Mouse (Mus musculus) lung, embryonic 15.5 days (tissue): ENCODE data around the gene Zbtb7a. TPM values are rescaled to one million over a fixed set of nuclear protein-coding genes. Genes with fewer than 3 reads are reported as not detected.

Experiments used
- ATAC-seq: fragments of 200-750 bp; cut with Nextera tagmentation; 2 replicates; pipeline ENCODE4 v1.8.0; 2017; ENCODE audit warnings: moderate number of reproducible peaks, borderline replicate concordance; ENCODE audit not compliant: low FRiP score, low TSS enrichment; ENCODE audit errors: extremely low read depth
- H3K27ac ChIP-seq: fragments of 300-500 bp; sonication (generic); 2 replicates; pipeline ENCODE4 v1.5.1; 2015; ENCODE audit warnings: moderate library complexity, mild to moderate bottlenecking, inconsistent platforms
- H3K27me3 ChIP-seq: fragments of 300-500 bp; sonication (generic); 2 replicates; pipeline ENCODE4 v1.6.1; 2015; ENCODE audit warnings: inconsistent platforms
- H3K36me3 ChIP-seq: fragments of 300-500 bp; sonication (generic); 2 replicates; pipeline ENCODE4 v1.6.1; 2015; ENCODE audit warnings: inconsistent platforms
- H3K4me1 ChIP-seq: fragments of 300-500 bp; sonication (generic); 2 replicates; pipeline ENCODE4 v1.6.1; 2015; ENCODE audit warnings: inconsistent platforms
- H3K4me2 ChIP-seq: fragments of 300-500 bp; sonication (generic); 2 replicates; pipeline ENCODE4 v1.6.1; 2015; ENCODE audit warnings: inconsistent platforms, mild to moderate bottlenecking, moderate library complexity
- H3K4me3 ChIP-seq: fragments of 300-500 bp; sonication (generic); 2 replicates; pipeline ENCODE4 v1.5.1; 2015; ENCODE audit warnings: mild to moderate bottlenecking, inconsistent platforms
- H3K9ac ChIP-seq: fragments of 300-500 bp; sonication (generic); 2 replicates; pipeline ENCODE4 v1.6.1; 2015; ENCODE audit warnings: inconsistent platforms
- H3K9me3 ChIP-seq: fragments of 300-500 bp; sonication (generic); 2 replicates; pipeline ENCODE4 v1.6.1; 2016; ENCODE audit warnings: inconsistent platforms
- WGBS: fragments of 180-500 bp; shearing (Covaris S2); methylation state at CpG from one replicate; pipeline ENCODE4 v1.1.7; 2015; 5-methylcytosine and 5-hydroxymethylcytosine counted together
- polyA plus RNA-seq: library from polyadenylated mRNA; unstranded; fragments of >200 nt; fragmentation: Nextera tagmentation; extraction: Ambion mirVana; gene quantifications from 2 replicates; pipeline ENCODE4 v1.2.1, GENCODE M21; 2015

Gene Zbtb7a
- polyA plus RNA-seq, 1 experiment from 2014 or later, result 36.9 TPM

DNA sequence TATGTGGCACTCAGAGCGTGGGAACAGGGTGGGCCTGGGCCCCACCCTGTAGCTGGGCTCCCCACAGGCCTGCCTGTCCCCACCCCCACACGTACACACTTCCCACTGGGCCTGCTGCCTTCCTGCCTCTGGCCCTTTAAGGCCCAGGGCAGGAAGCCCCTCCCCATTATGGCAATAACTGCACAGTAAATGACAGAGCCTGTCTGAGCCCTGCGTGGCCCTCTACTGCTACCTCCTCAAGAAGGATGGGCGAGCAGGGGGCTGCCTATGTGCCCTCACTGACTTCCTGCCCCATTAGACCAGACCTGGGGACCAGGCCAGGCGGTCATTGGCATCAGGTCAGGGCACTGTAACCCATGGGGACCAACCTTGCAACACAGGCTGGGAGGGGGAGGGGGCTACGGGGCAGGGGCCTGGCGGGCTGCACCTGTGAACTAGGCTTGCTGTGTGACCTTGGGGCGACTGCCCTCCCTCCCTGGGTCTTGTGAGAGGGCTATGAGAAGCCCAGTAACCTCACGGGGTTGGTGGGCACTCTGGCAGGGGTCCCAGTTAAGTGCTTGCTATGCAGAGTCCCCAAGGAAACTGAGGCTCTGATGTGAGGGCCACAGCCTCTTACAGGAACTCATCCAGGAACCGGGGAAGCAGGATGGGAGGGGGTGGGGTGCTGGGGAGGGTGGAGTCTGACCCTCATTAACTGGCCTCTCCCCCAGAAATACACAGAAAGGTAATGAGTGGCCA lies 5.9 kb downstream of the Zbtb7a start:
- 41% methylated on average over 10 of the region's 10 CpGs for WGBS

DNA sequence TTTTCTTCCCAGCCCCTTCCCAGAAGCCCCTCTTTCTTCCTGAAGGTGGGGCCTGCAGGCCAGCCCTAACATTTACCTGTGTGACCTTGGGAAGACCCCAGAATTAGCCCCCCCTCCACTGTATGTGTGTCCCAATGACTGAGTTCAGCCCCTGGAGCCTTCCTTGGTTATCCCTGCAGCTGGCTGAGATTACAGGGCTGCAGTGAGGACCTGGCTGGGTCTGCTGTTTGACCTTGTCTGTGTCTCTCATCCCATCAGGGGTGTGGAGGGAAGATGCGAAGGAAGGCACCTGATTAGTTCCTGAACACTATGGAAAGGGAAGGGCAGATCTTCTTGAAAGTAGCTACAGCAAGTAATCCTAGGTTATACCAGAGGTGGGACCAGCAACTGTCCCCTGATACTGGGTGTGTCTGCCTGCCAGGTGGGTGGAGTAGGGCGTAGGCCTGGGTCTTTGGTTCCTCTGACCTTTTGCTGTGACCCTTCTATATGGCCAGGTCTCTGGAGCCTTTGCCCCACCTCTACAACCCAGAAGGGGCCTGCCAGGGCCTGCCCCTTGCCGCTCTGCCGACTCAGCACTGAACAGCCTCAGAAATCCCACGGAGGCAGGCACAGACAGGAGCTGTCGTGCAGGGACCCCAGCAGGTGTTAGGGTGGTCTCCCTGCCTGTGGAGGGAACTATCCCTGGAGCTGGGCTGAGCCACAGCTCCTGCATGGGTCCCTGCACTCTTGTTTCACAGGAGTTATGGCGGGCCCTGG lies 6.6 kb downstream of the Zbtb7a start:
- 0 out of 2 replicates have a peak overlapping the region, but pooled peaks have one; percentile 4 for H3K4me3 ChIP-seq
- WGBS, result 79% methylated on average over 7 of the region's 7 CpGs

More for the DNA sequence above, 5.9 kb downstream of the Zbtb7a start:
- Histone ChIP-seq H3K27me3 (no peaks in the 10 kb centered on the region), H3K9ac (peak overlapping the region; percentile 91), H3K36me3 (peaks cover 27% of the 10 kb centered on the region), H3K4me3 (peak overlapping the region; percentile 81), H3K27ac (peak overlapping the region; percentile 89), H3K4me1 (peaks cover 47% of the 10 kb centered on the region), H3K9me3 (no peaks in the 10 kb centered on the region), H3K4me2 (peak overlapping the region; percentile 93)
- ATAC-seq, result no peak

DNA sequence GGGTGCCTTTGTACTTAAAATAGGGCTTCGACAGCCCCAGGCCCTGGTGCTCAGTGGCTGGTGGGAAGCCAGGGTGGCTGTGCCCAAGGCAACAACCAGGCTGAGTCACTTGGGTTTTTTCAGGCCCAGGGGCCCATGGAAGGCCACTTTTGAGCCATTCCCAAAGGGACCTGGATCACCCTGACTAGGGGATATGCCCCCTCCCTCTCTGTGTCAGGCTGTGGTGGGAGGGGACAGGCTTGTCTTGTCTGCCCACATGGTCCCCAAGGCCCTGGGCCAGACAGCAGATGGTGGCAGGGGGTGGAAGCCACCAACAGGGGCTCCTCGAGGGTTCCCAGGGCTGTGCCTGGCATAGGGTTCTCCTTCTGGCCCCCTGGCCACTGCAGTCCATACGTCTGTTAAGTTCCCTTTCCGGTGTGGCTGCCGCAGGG lies 7.5 kb downstream of the Zbtb7a start:
- no peak for ATAC-seq
- Histone ChIP-seq H3K9ac (no peak overlapping the region), H3K4me1 (peaks cover 47% of the 10 kb centered on the region), H3K27me3 (no peaks in the 10 kb centered on the region), H3K4me3 (no peak overlapping the region), H3K36me3 (peaks cover 43% of the 10 kb centered on the region), H3K9me3 (no peaks in the 10 kb centered on the region), H3K27ac (no peak overlapping the region), H3K4me2 (no peak overlapping the region)
- 68% methylated on average over 5 of the region's 5 CpGs for WGBS

More for the DNA sequence above, 6.6 kb downstream of the Zbtb7a start:
- no peak overlapping the region for H3K27ac ChIP-seq
- H3K36me3 ChIP-seq, result peaks cover 34% of the 10 kb centered on the region
- no peak overlapping the region for H3K9ac ChIP-seq
- no peak overlapping the region for H3K4me2 ChIP-seq
- peaks cover 47% of the 10 kb centered on the region for H3K4me1 ChIP-seq
- no peak for ATAC-seq
- no peaks in the 10 kb centered on the region for H3K9me3 ChIP-seq
- H3K27me3 ChIP-seq, result no peaks in the 10 kb centered on the region

DNA sequence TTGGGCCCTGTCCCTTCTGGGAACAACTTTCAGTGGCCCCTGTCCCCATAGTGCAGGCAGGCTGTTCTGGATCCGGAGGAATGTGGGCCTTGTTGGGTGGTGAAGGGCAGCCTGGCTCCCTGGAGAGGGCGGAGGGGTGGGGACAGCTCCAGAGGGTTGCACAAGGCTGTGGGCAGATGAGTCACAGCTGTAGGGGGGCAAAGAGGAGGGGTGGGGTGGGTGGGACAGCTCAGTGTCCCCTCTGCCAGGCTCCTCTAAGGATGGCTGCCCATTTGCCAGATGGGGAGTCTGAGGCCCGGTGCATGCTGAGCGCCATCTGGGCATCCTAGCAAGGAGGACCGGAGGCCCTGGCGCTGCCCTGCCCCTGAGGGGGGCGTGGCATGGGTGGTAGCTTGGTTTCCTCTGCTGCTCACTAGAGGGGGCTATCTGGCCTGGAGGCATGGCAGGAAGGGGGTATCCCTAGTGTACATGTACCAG lies 8.2 kb downstream of the Zbtb7a start:
- Histone ChIP-seq H3K9ac (no peak overlapping the region), H3K4me2 (no peak overlapping the region), H3K9me3 (no peaks in the 10 kb centered on the region), H3K27me3 (no peaks in the 10 kb centered on the region), H3K4me1 (peaks cover 47% of the 10 kb centered on the region), H3K36me3 (peaks cover 50% of the 10 kb centered on the region), H3K4me3 (no peak overlapping the region), H3K27ac (no peak overlapping the region)
- no peak for ATAC-seq
- 95% methylated on average over 7 of the region's 7 CpGs for WGBS

DNA sequence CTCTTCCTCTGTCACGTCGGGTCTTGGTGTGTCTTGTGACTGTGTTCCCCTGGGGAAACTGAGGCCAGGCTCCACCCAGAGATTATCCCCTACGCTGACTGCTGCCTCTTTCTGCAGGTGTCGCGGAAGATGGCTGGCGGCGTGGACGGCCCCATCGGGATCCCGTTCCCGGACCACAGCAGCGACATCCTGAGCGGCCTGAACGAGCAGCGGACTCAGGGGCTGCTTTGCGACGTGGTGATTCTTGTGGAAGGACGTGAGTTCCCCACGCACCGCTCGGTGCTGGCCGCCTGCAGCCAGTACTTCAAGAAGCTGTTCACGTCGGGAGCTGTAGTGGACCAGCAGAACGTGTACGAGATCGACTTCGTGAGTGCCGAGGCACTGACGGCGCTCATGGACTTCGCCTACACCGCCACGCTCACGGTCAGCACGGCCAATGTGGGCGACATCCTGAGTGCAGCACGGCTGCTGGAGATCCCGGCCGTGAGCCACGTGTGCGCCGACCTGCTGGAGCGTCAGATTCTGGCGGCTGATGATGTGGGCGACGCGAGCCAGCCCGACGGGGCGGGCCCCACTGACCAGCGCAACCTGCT lies 8.9 kb downstream of the Zbtb7a start:
- H3K9ac ChIP-seq, result no peak overlapping the region
- no peak overlapping the region for H3K27ac ChIP-seq
- ATAC-seq, result no peak
- no peaks in the 10 kb centered on the region for H3K27me3 ChIP-seq
- H3K36me3 ChIP-seq, result peaks cover 57% of the 10 kb centered on the region
- H3K4me1 ChIP-seq, result peaks cover 40% of the 10 kb centered on the region
- no peak overlapping the region for H3K4me3 ChIP-seq
- no peak overlapping the region for H3K4me2 ChIP-seq
- no peaks in the 10 kb centered on the region for H3K9me3 ChIP-seq
- WGBS, result 93% methylated on average over 52 of the region's 52 CpGs

DNA sequence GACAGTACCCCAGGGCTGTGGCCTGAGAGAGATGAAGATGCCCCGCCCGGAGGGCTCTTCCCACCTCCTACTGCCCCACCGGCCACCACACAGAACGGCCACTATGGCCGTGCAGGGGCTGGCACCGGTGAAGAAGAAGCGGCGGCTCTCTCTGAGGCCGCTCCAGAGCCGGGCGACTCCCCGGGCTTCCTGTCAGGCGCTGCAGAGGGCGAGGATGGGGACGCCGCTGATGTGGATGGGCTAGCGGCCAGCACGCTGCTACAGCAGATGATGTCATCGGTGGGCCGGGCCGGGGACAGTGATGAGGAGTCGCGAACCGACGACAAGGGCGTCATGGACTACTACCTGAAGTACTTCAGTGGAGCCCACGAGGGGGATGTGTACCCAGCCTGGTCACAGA lies 9.6 kb downstream of the Zbtb7a start:
- no peak for ATAC-seq

DNA sequence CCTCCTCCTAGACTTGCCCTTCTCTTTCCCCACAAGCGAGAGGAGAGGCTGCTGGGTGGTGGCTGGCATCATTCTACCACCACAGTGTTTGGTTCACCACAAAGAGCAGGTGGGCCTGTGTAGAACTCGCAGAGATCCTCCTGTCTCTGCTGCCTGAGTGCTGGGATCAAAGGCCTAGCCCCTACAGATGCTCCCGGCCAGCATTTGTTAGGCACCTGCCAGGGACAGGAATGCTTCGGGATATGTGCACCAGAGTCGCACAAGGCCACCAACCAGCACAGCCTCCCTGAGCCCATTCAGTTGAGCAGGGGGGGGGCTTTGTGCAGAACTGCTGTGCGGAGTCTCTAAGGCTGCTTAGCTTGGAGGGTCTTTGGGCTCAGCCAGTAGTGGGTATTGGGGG lies 10.3 kb downstream of the Zbtb7a start:
- Histone ChIP-seq H3K36me3 (peaks cover 70% of the 10 kb centered on the region), H3K27me3 (no peaks in the 10 kb centered on the region), H3K27ac (no peak overlapping the region), H3K4me1 (peaks cover 26% of the 10 kb centered on the region), H3K4me2 (no peak overlapping the region), H3K4me3 (no peak overlapping the region), H3K9me3 (no peaks in the 10 kb centered on the region), H3K9ac (no peak overlapping the region)
- WGBS, result 94% methylated on average over 6 of the region's 6 CpGs
- no peak for ATAC-seq

More for the DNA sequence above, 9.6 kb downstream of the Zbtb7a start:
- H3K27ac ChIP-seq, result no peak overlapping the region
- H3K4me2 ChIP-seq, result no peak overlapping the region
- H3K4me3 ChIP-seq, result no peak overlapping the region
- H3K4me1 ChIP-seq, result peaks cover 32% of the 10 kb centered on the region
- H3K9ac ChIP-seq, result no peak overlapping the region
- peaks cover 64% of the 10 kb centered on the region for H3K36me3 ChIP-seq
- H3K9me3 ChIP-seq, result no peaks in the 10 kb centered on the region
- WGBS, result 84% methylated on average over 27 of the region's 27 CpGs
- no peaks in the 10 kb centered on the region for H3K27me3 ChIP-seq

DNA sequence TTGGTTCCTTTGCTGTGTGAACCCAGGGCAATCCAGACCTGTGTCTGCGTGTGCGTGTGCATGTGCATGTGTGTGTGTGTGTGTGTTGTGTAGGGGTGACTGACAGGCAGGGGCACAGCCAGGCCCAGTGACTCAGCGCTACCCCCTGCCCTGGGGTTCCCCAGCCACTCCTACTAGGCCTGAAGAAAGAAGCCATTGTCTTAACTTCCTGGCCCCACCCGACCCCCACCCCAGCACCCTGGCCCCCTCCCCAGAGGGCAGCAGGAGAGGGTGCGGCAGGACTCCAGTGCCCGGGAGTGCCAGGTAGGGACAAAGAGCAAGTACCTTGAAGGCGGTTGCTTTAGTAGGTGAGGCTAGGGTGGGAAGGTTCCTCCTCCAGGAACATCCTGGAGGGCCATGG lies 10.8 kb downstream of the Zbtb7a start:
- ATAC-seq, result no peak
- no peak overlapping the region for H3K4me3 ChIP-seq
- no peak overlapping the region for H3K9ac ChIP-seq
- no peak overlapping the region for H3K4me2 ChIP-seq
- peaks cover 73% of the 10 kb centered on the region for H3K36me3 ChIP-seq
- WGBS, result 71% methylated on average over 7 of the region's 7 CpGs
- H3K4me1 ChIP-seq, result peaks cover 21% of the 10 kb centered on the region
- no peaks in the 10 kb centered on the region for H3K9me3 ChIP-seq
- no peaks in the 10 kb centered on the region for H3K27me3 ChIP-seq
- no peak overlapping the region for H3K27ac ChIP-seq

DNA sequence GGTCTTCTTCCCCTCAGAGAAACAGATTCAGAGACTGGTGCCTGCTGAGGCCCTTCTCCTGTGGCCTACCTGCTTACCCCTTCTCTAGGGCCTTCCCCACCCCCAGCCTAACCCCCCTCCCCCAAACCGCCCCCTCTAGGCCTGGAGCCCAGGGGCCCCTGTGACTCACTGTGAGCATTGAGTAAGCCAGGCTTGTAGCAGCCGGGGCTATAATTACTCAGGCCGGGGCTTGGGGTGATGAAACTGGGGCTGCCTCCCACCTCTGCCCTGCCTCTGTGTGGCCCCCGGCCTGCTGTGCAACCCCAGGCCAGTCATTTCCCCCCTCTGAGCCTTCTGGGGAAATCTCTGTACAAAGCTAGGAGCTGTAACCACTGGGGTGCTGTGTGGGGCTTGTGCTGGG lies 11.3 kb downstream of the Zbtb7a start:
- Histone ChIP-seq H3K9me3 (no peaks in the 10 kb centered on the region), H3K4me1 (peaks cover 16% of the 10 kb centered on the region), H3K27me3 (no peaks in the 10 kb centered on the region), H3K9ac (no peak overlapping the region), H3K4me3 (no peak overlapping the region), H3K27ac (no peak overlapping the region), H3K4me2 (no peak overlapping the region), H3K36me3 (peaks cover 73% of the 10 kb centered on the region)
- no peak for ATAC-seq
- 82% methylated on average over 4 of the region's 4 CpGs for WGBS

DNA sequence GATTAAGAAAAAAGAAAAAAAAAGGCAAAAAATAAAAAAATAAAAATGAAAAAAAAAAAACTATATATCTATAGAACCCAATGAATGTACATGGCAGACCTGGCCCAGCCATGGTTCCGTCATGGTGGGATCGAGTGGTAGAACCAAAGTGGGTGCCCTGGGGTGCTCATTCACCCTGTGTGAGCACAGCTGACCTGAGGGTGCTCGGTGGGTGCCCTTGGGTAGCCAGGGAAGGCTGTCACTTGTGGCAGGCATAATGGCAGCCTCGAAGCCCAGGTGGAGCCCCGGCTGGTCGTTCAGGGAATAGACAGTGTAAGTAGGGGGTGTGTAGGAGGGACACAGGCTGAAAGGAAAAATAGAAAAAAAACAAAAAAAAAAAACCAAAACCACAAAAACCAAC lies 16.2 kb downstream of the Zbtb7a start:
- H3K9ac ChIP-seq, result no peak overlapping the region
- H3K4me3 ChIP-seq, result no peak overlapping the region
- ATAC-seq, result no peak
- no peak overlapping the region for H3K27ac ChIP-seq
- no peaks in the 10 kb centered on the region for H3K27me3 ChIP-seq
- H3K4me2 ChIP-seq, result no peak overlapping the region
- no peaks in the 10 kb centered on the region for H3K9me3 ChIP-seq
- H3K36me3 ChIP-seq, result peaks cover 84% of the 10 kb centered on the region
- WGBS, result 65% methylated on average over 6 of the region's 6 CpGs
- H3K4me1 ChIP-seq, result no peaks in the 10 kb centered on the region

DNA sequence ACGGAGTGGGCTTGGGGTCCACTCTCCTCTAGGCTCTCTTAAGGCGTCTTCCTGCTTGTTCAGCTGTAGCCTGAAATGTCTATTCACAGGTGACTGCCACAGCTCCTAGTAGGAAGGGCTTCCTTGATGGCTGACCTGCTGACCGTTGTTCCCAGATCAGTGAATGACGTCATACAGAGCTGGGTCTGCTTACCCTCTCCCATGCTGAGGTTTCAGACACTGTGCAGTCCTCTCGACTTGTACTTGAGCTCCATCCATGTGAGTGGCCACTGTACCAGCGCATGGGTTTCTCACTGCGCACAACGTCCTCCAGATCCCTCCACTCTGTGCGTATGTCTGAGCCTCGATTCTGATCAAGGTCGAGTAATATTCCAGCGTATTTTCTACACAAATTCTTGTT lies 17.6 kb downstream of the Zbtb7a start:
- Histone ChIP-seq H3K36me3 (peaks cover 84% of the 10 kb centered on the region), H3K4me1 (no peaks in the 10 kb centered on the region), H3K27ac (no peak overlapping the region), H3K9me3 (no peaks in the 10 kb centered on the region), H3K27me3 (no peaks in the 10 kb centered on the region), H3K9ac (no peak overlapping the region), H3K4me3 (no peak overlapping the region), H3K4me2 (no peak overlapping the region)
- 63% methylated on average over 12 of the region's 12 CpGs for WGBS
- no peak for ATAC-seq

DNA sequence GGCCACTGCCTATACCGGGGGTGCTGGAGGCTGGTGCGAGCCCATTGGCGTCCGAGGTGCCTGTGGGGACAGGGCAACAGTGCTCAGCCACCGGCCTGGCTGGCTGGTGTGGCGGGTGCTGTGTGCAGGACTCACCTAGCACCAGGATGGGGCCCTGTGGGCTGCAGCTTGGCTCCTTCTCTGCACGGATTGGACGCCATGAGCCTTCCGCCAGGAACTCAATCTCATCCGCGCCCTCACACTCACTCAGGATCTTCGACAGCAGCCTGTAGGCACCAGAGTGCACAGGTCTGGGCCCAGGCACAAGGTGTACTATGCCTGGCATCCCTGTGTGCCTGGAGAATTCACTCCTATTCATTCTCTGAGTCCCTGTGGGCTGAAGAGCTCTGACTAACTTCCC lies 19.3 kb downstream of the Zbtb7a start:
- H3K9me3 ChIP-seq, result no peaks in the 10 kb centered on the region
- no peaks in the 10 kb centered on the region for H3K27me3 ChIP-seq
- WGBS, result 85% methylated on average over 12 of the region's 12 CpGs
- H3K4me2 ChIP-seq, result no peak overlapping the region
- no peak overlapping the region for H3K9ac ChIP-seq
- peaks cover 77% of the 10 kb centered on the region for H3K36me3 ChIP-seq
- ATAC-seq, result no peak
- H3K27ac ChIP-seq, result no peak overlapping the region
- H3K4me3 ChIP-seq, result no peak overlapping the region
- H3K4me1 ChIP-seq, result no peaks in the 10 kb centered on the region
